Mouse (Mus musculus): ENCODE data around the gene Trmt44. TPM values are rescaled to one million over a fixed set of nuclear protein-coding genes. Genes with fewer than 3 reads are reported as not detected.

Trmt44 gene
- total and polyA plus RNA-seq, 3 experiments = 6.5 to 7.9 (median 7.5) TPM

- H3K4me3 ChIP-seq (replicated peaks in 1 of 3; ENCODE audit: low read depth in 2 of 3, low read length in 2 of 3, poor library complexity in 1 of 3) = peak overlapping the region; percentile 76 to 83 (median 82)
- peaks cover 6 to 43% of the 10 kb centered on the region in 2 experiments for H3K4me1 ChIP-seq (ENCODE audit: control insufficient read depth in 1 of 2, insufficient read depth in 2 of 2)
- dilution Hi-C loops (cut with MboI; ENCODE audit: extremely low pct_ligation_motif_present, extremely low pct_unique_long_range_greater_than_20kb, low sequenced_read_pairs) (no loop called here), in situ Hi-C loops (cut with MboI; ENCODE audit: low pct_ligation_motif_present, low pct_unique_long_range_greater_than_20kb, low sequenced_read_pairs) (no loop called here)
- peak overlapping the region; percentile 53; the same call in 1 of the 2 replicates for H3K4me2 ChIP-seq (ENCODE audit: insufficient read depth, low read depth, poor library complexity, severe bottlenecking)
- H3K9me3 ChIP-seq (replicated peaks; ENCODE audit: low read length) = no peaks in the 10 kb centered on the region
- peak overlapping the region; percentile 76 for H3K9ac ChIP-seq (ENCODE audit: insufficient read depth, low read depth)
- peaks cover 9 to 29% of the 10 kb centered on the region in 2 experiments for H3K36me3 ChIP-seq (replicated peaks in 1 of 2; ENCODE audit: control insufficient read depth in 1 of 2, insufficient read depth in 1 of 2, low read length in 1 of 2)
- H3K27ac ChIP-seq (ENCODE audit: insufficient read depth, low read depth) = peak overlapping the region; percentile 74
- peaks cover 14% of the 10 kb centered on the region for H3K27me3 ChIP-seq (replicated peaks)
- peak; percentile 77 for DNase-seq (ENCODE audit: extremely low read depth)
- H3K79me2 ChIP-seq (replicated peaks; ENCODE audit: control insufficient read depth, extremely low read depth, insufficient read depth, poor library complexity, severe bottlenecking) = no peaks in the 10 kb centered on the region
- no peak for TF ChIP-seq NELFE (IDR thresholded peaks at IDR 0.05; ENCODE audit: low read depth, low read length)
- no peak; the same call in 1 of the 2 replicates for TF ChIP-seq CHD2 (IDR thresholded peaks at IDR 0.05; ENCODE audit: low read length)
- peak; percentile 25 for TF ChIP-seq JUN (IDR thresholded peaks at IDR 0.05; ENCODE audit: insufficient read depth, low read depth, low read length)
- TF ChIP-seq PAX5 (IDR thresholded peaks at IDR 0.05; ENCODE audit: low read length) = no peak
- TF ChIP-seq MYC (IDR thresholded peaks at IDR 0.05; ENCODE audit: low read depth, low read length) = peak; percentile 42; the same call in 1 of the 2 replicates
- TF ChIP-seq ELF1 (IDR thresholded peaks at IDR 0.05; ENCODE audit: low read depth, low read length) = no peak
- TF ChIP-seq MXI1 (IDR thresholded peaks at IDR 0.05; ENCODE audit: low read depth, low read length) = no peak; the same call in 1 of the 2 replicates
- TF ChIP-seq E2F4 (IDR thresholded peaks at IDR 0.05; ENCODE audit: insufficient replicate concordance, low read depth, low read length) = no peak
- no peak for TF ChIP-seq ZC3H11A (IDR thresholded peaks at IDR 0.05; ENCODE audit: low read depth, low read length)
- TF ChIP-seq POLR2A (IDR thresholded peaks at IDR 0.05; ENCODE audit: low read depth, low read length) = no peak
- TF ChIP-seq TBP (conservative IDR thresholded peaks at IDR 0.05; ENCODE audit: low read depth, low read length) = no peak; the same call in 1 of the 2 replicates
- peak; percentile 74 for TF ChIP-seq BHLHE40 (IDR thresholded peaks at IDR 0.05; ENCODE audit: low read depth, low read length)
- TF ChIP-seq MAX (IDR thresholded peaks at IDR 0.05; ENCODE audit: low read length) = peak; percentile 49; the same call in 1 of the 2 replicates
- peak; percentile 50; the same call in 1 of the 2 replicates for TF ChIP-seq MAFK (IDR thresholded peaks at IDR 0.05; ENCODE audit: insufficient replicate concordance, low read length)
- TF ChIP-seq IRF4 (IDR thresholded peaks at IDR 0.05; ENCODE audit: low read depth, low read length) = peak; percentile 94
- TF ChIP-seq SMC3 (IDR thresholded peaks at IDR 0.05; ENCODE audit: low read depth, low read length) = no peak
- no peak for TF ChIP-seq KAT2A (IDR thresholded peaks at IDR 0.05; ENCODE audit: insufficient replicate concordance, low read length)
- TF ChIP-seq EP300 (IDR thresholded peaks at IDR 0.05; ENCODE audit: low read length) = peak; percentile 88
- TF ChIP-seq RAD21 (IDR thresholded peaks at IDR 0.05; ENCODE audit: low read depth, low read length) = no peak
- TF ChIP-seq JUND (conservative IDR thresholded peaks at IDR 0.05; ENCODE audit: low read depth, low read length) = peak; percentile 48; the same call in 1 of the 2 replicates
- peak; percentile 25; the same call in 1 of the 2 replicates for TF ChIP-seq USF2 (conservative IDR thresholded peaks at IDR 0.05; ENCODE audit: low read depth, low read length)
- no peak for TF ChIP-seq ZMIZ1 (IDR thresholded peaks at IDR 0.05; ENCODE audit: low read depth, low read length)
- peak; percentile 64 for TF ChIP-seq ZNF384 (IDR thresholded peaks at IDR 0.05; ENCODE audit: low read depth, low read length)
- no peak for TF ChIP-seq GABPA (IDR thresholded peaks at IDR 0.05; ENCODE audit: insufficient replicate concordance, low read depth, low read length)
- TF ChIP-seq MEF2A (IDR thresholded peaks at IDR 0.05; ENCODE audit: borderline replicate concordance, low read depth, low read length) = peak; percentile 48
- no peak for TF ChIP-seq CHD1 (IDR thresholded peaks at IDR 0.05; ENCODE audit: low read depth, low read length)
- peak; percentile 74 for TF ChIP-seq TCF12 (IDR thresholded peaks at IDR 0.05; ENCODE audit: low read depth, low read length)
- TF ChIP-seq RCOR1 (conservative IDR thresholded peaks at IDR 0.05; ENCODE audit: low read depth, low read length) = no peak; the same call in 1 of the 2 replicates
- peak; percentile 6; the same call in 1 of the 2 replicates for TF ChIP-seq SIN3A (IDR thresholded peaks at IDR 0.05; ENCODE audit: low read length)
- TF ChIP-seq POLR2AphosphoS2 (IDR thresholded peaks at IDR 0.05; ENCODE audit: low read depth, low read length) = no peak
- peak; percentile 89 for TF ChIP-seq ETS1 (conservative IDR thresholded peaks at IDR 0.05; ENCODE audit: low read depth, low read length)
- TF ChIP-seq USF1 (IDR thresholded peaks at IDR 0.05; ENCODE audit: low read depth, low read length) = peak; percentile 39
- TF ChIP-seq MAZ (IDR thresholded peaks at IDR 0.05; ENCODE audit: low read depth, low read length) = no peak
These were observed 8.4 kb upstream of the Trmt44 start for GRCm38 (mm10) chr5:35583221-35583783.
